Mouse (Mus musculus) adrenal gland, postnatal 10 days (tissue): ENCODE results near the gene Kcnip1. TPM values are rescaled to one million over a fixed set of nuclear protein-coding genes. Genes with fewer than 3 reads are reported as not detected.

ENCODE experiments used
- DNase-seq: peaks from one replicate; pipeline ENCODE4 v3.0.0; 2021; ENCODE audit warnings: mixed read lengths
- total RNA-seq, 2 experiments: library from RNA; stranded (reverse); gene quantifications; 2 replicates each; pipeline ENCODE4 v1.2.3; 2021

The Kcnip1 gene
- total RNA-seq, 2 experiments from 2014 or later = 3.9 to 4.8 TPM

DNA sequence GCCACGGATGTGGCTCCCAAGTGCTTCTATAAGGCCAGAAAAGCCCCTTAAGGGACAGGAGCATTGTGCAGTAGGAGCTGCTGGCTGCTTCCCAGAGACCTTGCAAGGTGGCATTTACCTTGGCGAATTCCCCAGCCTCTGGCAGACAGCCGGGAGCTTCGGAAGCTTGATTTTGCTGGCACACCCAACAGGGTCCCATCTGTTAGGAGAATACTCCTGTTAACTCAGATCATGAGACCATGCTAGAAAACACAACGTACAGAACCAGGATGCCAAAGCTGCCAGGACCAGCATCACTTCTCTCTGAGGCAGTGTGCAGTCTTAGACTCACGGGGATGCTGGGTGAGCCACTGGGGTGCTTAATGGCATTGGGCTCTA, 165.1 kb downstream of the Kcnip1 start:
- DNase-seq = peak; percentile 20

DNA sequence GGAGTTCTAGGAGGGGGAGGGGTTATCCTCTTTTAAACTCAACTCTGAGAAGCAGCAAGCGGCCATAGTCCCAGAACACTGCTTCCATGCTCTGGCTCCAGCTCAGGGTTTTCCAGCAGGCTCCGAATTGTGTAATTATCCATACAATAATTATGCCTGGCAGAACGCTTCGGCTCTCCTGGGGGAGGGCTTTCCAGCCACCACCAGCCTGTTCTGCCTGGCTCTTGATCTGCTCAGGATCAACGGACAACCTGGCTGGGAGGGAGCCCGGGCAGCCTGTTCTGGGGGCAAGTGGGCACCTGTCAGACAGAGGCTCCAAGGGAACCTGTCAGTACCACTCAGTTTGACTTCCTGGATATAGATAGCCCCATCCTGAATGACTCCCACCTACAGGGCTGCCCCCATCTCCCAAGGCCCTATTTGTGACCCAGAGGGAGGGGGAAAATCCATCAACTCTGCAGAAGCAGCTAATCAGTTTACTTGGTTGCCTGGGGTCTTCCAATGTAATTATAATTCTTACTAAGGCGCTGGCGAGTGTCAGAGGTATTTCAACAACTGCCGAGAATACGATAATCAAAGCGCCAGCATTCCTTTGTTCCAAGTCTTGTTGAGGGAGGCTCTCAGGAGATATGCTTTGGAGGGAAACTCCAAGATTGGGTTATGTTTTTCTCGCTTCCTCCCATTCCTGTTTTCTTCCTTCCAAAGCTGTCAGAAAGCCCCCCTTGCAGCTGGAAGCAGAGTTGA, 165.7 kb downstream of the Kcnip1 start:
- no peak for DNase-seq

- peak; percentile 29 for DNase-seq
Measured at GRCm38 (mm10) chr11:33824739-33825138, 168.2 kb downstream of the Kcnip1 start.

- DNase-seq = no peak
Measured at GRCm38 (mm10) chr11:33821331-33821730, 171.6 kb downstream of the Kcnip1 start.

DNA sequence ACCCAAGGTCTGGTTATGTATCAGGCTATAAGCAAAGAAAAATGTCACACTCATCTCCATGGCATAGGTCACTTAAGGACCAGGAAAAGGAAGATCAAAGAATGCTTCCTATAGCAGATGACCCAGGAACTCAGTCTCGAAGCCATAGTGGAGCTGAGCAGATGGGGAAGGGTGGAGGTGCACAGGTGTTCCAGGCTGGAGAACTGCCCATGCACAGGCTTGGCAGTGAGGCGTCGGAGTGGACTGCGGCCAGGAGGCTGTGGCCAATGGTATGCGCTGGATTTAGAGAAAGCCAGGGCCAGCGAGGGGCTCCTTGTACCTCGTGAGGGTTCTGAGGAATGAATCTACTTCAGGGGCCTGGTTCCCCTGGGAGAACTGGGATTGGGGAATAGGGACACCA, 172.1 kb downstream of the Kcnip1 start:
- DNase-seq = no peak

DNA sequence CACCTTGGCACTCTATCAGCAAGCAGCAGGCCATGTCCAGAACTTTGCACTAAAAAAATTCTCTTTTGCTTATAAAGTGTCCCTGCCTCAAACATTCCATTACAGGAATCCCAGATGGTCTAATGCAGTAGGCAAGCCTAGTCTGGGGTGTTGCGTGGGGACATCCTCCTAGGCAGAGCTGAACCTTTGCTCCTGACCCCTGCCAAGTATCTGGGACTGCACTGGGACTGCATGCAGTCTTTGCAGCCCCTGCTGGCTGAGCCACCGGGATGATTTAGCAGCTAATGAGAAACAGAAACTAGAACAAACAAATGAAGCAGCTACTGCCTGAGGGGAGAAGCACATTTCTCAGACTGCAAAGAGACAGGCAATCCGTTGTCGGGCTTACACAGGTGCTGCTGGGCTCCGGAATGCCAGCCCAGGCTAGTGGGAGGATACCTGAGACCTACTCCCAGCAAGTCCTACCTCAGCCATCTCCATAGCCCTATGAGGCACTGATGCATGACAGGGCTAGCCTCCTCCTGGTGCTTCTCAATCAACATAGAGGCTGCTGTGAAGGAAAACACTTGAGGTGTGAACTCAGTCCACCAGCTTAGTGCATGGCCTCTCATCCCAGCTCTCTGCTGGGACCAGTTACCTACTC, 174.0 kb downstream of the Kcnip1 start:
- no peak for DNase-seq

- no peak for DNase-seq
Measured at GRCm38 (mm10) chr11:33816020-33816419, 176.9 kb downstream of the Kcnip1 start.

DNA sequence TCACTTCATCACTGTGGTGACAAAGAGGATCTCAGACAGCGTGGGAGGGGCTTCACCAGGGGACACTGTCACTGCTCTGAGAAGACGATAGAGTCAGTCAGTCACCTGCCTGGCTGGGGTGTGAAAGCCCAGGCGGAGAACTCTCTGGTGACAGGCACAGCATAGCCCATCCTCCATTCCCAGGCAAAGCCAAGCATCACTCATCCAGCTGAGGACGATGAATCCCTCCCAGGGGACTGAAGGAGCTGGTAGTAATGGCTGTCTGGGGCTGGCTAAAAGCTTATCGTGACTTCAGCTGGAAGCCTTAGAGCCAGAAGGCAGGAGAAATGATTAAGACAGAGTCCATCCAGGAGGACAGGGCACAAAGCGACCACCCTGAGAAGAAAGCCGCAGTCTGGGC, 182.8 kb downstream of the Kcnip1 start:
- DNase-seq = no peak

GRCm38 (mm10) chr11:33803093-33803492, 189.9 kb downstream of the Kcnip1 start:
- no peak for DNase-seq

- no peak for DNase-seq
Measured at GRCm38 (mm10) chr11:33800436-33801088, 192.4 kb downstream of the Kcnip1 start.

- DNase-seq = no peak
Measured at GRCm38 (mm10) chr11:33799933-33800332, 193.0 kb downstream of the Kcnip1 start.

DNA sequence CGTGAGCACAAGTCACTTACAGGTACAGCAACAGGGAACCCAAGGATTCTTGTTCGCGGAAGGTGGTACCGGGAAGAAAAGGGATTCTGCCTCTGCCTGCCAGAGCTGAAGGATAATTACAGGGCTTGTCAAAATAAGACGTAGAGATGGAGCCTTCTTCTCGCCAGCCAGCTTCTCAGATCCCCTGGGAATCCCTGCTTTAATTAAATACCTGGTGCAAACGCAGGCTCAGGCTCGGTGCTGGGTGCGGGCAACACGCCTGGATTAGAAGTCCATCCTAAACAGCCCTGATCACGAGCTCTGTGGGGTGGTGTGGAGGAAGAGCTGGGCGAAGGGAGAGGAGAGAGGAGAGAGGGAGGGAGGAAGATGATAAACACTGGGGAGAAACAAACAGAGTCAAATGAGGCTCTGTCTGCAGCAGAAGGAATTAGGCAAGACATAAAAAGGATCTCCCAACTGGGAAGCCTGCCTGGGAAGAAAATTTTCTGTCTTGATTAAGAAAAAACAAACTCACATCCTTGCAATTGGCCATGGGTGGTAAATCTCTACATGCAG, 194.8 kb downstream of the Kcnip1 start:
- no peak for DNase-seq

- DNase-seq = peak; percentile 72
Measured at GRCm38 (mm10) chr11:33787362-33787761, 205.6 kb downstream of the Kcnip1 start.

GRCm38 (mm10) chr11:33786572-33786971, 206.4 kb downstream of the Kcnip1 start:
- DNase-seq = no peak

DNA sequence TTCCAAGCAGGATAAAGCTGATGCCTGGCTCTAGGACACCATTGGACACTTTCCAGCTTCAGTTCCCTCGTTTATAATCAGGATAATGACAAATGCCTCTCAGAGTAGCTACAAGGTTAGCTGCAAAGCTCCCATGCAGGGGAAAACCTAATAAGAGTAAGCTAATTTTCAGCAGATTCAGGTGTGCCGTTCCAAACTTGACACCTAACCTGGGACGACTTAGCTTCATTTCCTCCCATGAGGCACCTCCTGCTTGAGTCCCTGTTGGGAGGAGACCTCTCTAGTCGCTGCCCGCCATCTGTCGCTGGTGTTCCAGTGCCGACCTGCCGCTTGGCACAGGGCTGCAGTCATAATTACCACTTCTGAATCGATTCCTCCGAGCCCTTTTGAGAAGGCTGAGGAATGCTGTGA, 211.4 kb downstream of the Kcnip1 start:
- no peak for DNase-seq

- DNase-seq = no peak
Measured at GRCm38 (mm10) chr11:33780263-33780662, 212.7 kb downstream of the Kcnip1 start.

DNA sequence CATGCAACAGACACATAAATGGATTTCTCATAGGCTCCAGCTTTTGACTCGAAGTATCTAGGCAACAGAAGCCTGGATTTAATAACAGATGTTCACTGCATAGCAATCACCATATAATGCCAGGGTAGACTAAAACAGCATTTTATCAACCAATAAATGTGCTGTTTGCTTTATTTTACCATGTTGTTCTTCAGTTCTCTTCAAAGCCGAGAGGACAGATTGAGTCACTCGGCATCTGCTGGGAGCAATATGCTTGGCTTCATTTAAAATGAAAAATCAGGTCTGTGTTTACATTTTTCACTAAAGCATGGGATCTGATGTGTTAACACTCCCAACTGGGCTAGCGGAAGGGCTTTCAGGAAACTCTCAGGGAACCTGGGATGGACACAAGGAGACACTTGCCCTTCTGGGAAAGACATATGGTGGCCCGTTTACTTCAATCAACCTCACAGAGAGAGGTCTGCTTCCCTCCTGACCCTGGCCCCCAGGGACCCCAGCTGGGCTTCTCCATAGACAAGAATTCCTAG, 220.3 kb downstream of the Kcnip1 start:
- no peak for DNase-seq

DNA sequence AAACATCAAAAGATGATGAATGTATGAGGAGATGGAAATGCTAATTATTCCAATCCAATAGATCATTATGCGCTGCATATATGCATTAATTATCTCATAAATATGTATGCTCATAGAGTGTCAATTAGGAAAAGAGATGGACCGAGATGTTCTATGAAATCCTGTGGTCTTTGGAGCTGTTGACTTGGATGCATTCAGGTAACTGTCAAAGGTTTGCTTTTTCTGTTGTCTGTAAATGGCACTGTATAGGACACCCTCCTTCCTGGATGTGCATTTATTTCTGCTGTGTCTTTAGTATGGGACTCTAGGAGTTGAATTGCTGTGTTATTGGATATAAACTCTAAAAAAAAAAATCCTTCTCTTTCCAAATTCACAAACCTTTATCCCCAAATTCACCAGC, 220.9 kb downstream of the Kcnip1 start:
- DNase-seq = no peak

DNA sequence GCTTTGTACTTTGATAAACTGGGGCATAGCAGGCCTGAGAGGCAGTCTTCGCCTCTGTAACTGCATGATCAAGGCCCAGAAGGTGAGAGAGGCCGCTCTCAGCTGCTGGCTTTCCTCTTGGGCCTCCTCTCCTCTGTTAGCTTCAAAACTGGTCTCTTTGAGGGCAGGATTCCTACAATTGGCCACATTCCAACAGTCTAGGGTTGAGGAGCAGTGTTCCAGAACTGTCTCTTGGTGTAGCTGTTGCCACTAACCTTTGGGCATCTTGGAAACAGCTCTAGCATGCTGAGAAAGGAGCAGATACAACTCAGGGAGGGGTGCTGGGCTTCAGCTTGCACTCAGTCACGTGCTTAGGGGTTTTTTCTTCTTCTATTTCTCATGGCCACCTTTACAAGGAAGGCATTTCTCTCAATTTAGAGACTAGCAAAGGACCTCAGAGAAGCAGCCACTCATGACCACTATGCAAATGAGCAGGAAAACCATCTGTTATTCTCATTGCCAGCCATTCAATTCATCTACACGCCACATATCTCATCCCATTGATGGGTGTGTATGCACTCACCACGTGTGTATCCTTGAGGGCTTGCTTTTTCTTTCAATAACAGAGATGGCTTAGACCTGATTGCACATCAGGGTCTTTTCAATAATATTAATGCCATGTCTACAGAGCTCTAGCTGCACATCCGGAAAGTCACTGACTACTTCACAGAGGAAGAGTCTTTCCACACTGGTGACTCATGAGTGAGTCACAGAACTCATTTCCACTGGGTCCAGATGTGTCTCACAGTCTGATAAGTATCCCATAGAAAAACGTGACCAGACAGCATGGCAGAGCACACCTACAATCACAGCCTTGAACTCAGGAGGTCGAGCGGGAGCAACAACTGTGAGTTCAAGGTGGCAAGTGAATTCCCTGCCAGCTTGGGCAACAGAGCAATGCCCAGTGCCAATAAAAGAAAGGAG, 225.7 kb downstream of the Kcnip1 start:
- no peak for DNase-seq

DNA sequence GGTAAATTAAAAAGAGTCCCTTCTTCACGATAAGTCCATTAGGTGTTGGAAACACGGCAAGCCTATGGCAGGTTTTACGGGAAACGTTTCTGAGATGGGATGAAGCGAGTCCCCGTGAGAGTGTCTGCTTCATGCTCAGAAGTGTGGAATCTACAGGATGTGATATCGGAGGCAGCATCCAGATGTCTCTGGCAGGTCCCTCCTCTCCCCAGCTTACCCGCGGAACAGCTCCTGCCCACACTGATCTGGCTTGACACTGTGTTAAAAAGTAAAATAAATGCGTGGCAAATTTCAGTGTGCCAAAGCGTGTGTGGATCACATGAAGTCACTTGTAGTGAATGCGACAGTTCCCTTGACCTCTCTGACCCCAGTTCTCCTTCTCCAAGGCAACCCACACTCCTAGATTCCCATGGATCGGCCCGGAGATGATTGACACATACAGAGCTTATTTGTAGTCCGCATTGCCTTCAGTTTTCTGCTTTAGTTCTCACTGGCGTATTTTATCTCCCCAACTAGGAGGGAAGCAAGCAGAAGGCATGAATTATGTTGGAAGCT, 231.7 kb downstream of the Kcnip1 start:
- DNase-seq = no peak

DNA sequence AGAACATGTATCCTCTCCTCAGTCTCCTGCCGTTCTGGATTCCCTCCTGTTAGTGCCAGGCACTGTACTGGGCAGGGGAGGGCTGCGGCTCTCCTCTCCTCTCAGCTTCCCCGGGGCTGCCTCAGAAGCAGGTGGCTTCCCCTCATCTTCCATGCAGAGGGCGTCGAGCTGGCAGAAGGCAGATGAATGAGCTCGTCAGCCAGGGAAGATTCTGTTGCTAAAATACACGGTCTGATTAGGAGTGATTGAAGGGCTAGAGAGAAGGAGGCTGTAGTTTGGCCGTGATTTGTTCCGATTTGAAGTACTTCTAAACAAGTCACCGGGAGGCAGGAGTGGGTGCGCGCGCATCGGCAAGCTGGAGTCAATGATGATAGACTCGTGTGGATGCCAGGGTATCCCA, 236.3 kb downstream of the Kcnip1 start:
- DNase-seq = no peak
